Mouse (Mus musculus): ENCODE measurements around the gene B3gnt8. TPM values are rescaled to one million over a fixed set of nuclear protein-coding genes. Genes with fewer than 3 reads are reported as not detected.

The B3gnt8 gene
- polyA plus RNA-seq, 1 experiment from 2014 or later: 0.87 TPM

DNA sequence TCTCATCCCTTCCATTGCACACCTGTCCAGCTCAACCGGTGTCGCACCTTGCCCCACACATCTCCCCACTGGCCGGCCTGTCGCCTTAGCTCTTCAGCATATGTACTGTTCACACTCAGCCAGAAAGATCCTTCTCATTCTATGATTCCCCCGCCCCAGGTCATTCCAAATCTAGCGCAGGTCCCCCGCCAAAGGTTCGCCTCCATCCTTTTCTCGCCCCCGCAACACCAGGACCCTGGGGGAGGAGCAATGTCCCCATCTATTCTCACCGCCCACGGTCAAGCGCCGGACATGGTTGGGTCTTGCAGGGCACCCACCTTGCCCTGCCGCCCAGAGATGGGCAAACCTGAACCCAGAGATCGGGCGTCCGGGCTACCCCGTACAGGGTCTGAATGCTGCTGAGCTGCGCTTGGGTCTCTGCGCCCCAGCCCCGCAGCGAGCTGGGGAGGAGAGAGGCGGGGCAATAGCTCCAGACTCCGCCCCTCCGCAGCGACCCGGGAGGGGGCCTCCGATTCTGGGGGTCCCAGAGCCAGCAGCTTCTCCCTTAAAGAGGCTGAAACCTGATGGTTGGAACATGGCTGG lies 48.4 kb downstream of the B3gnt8 start, which contains the start of gene Tmem91:
Gene Tmem91, minus strand, starts transcription at position 448 of the 582 bp plus-strand sequence.
- no peak for ATAC-seq (ENCODE audit: insufficient number of reproducible peaks, low FRiP score, low TSS enrichment, low read depth)
- 3% methylated on average over 29 of the region's 29 CpGs for WGBS
- H3K4me1 ChIP-seq (ENCODE audit: control insufficient read depth, insufficient read depth, low read length): no peaks in the 10 kb centered on the region

GRCm38 (mm10) chr7:25675405-25675804 lies 49.0 kb downstream of the B3gnt8 start:
- 0 out of 2 replicates have a peak, but pooled peaks cover 2% of the 10 kb centered on the region for H3K4me1 ChIP-seq (ENCODE audit: control insufficient read depth, insufficient read depth, low read length)
- WGBS: 40% methylated on average over 6 of the region's 6 CpGs
- DNase-seq (ENCODE audit: low spot score): no peak
- no peak overlapping the region for H3K27ac ChIP-seq (replicated peaks; ENCODE audit: low read depth, low read length)
- no peaks in the 10 kb centered on the region for H3K36me3 ChIP-seq (ENCODE audit: control insufficient read depth, insufficient read depth, low read length)
- H3K9me3 ChIP-seq (ENCODE audit: control insufficient read depth, low read length): no peaks in the 10 kb centered on the region; the same call in 1 of the 2 replicates
- ATAC-seq (ENCODE audit: insufficient number of reproducible peaks, low FRiP score, low TSS enrichment, low read depth): no peak
- H3K4me3 ChIP-seq (ENCODE audit: low read depth, low read length): no peak overlapping the region
- peak overlapping the region; percentile 51 for H3K4me2 ChIP-seq (ENCODE audit: low read depth, severe bottlenecking)
- peaks cover 24% of the 10 kb centered on the region for H3K27me3 ChIP-seq (ENCODE audit: control insufficient read depth, insufficient read depth, low read length)
- no peak overlapping the region for H3K9ac ChIP-seq (ENCODE audit: low read length)

More for the DNA sequence above, 48.4 kb downstream of the B3gnt8 start, which contains the start of gene Tmem91:
- H3K27me3 ChIP-seq (ENCODE audit: control insufficient read depth, insufficient read depth, low read length): peaks cover 24% of the 10 kb centered on the region
- peak within 1 kb of the TSS; percentile 51 for H3K4me2 ChIP-seq (ENCODE audit: low read depth, severe bottlenecking)
- DNase-seq (ENCODE audit: low spot score): peak; percentile 26
- no peaks in the 10 kb centered on the region; the same call in 1 of the 2 replicates for H3K9me3 ChIP-seq (ENCODE audit: control insufficient read depth, low read length)
- peak within 1 kb of the TSS; percentile 22 for H3K4me3 ChIP-seq (ENCODE audit: low read depth, low read length)
- H3K27ac ChIP-seq (replicated peaks; ENCODE audit: low read depth, low read length): no peak within 1 kb of the TSS
- peak within 1 kb of the TSS; percentile 34; the same call in 1 of the 2 replicates for H3K9ac ChIP-seq (ENCODE audit: low read length)
- no peaks in the 10 kb centered on the region for H3K36me3 ChIP-seq (ENCODE audit: control insufficient read depth, insufficient read depth, low read length)

GRCm38 (mm10) chr7:25676085-25676781 lies 49.8 kb downstream of the B3gnt8 start:
- peaks cover 24% of the 10 kb centered on the region for H3K27me3 ChIP-seq (ENCODE audit: control insufficient read depth, insufficient read depth, low read length)
- WGBS: 82% methylated on average over 15 of the region's 15 CpGs
- H3K4me2 ChIP-seq (ENCODE audit: low read depth, severe bottlenecking): no peak overlapping the region
- H3K9ac ChIP-seq (ENCODE audit: low read length): no peak overlapping the region
- DNase-seq (ENCODE audit: low spot score): no peak
- 0 out of 2 replicates have a peak, but pooled peaks cover 2% of the 10 kb centered on the region for H3K4me1 ChIP-seq (ENCODE audit: control insufficient read depth, insufficient read depth, low read length)
- no peak overlapping the region for H3K27ac ChIP-seq (replicated peaks; ENCODE audit: low read depth, low read length)
- H3K9me3 ChIP-seq (ENCODE audit: control insufficient read depth, low read length): no peaks in the 10 kb centered on the region; the same call in 1 of the 2 replicates
- ATAC-seq (ENCODE audit: insufficient number of reproducible peaks, low FRiP score, low TSS enrichment, low read depth): no peak
- no peak overlapping the region for H3K4me3 ChIP-seq (ENCODE audit: low read depth, low read length)
- H3K36me3 ChIP-seq (ENCODE audit: control insufficient read depth, insufficient read depth, low read length): no peaks in the 10 kb centered on the region

GRCm38 (mm10) chr7:25677013-25677412 lies 50.6 kb downstream of the B3gnt8 start:
- Histone ChIP-seq H3K27ac (replicated peaks; ENCODE audit: low read depth, low read length) (no peak overlapping the region), H3K27me3 (ENCODE audit: control insufficient read depth, insufficient read depth, low read length) (peaks cover 24% of the 10 kb centered on the region), H3K9me3 (ENCODE audit: control insufficient read depth, low read length) (no peaks in the 10 kb centered on the region; the same call in 1 of the 2 replicates), H3K4me1 (ENCODE audit: control insufficient read depth, insufficient read depth, low read length) (0 out of 2 replicates have a peak, but pooled peaks cover 2% of the 10 kb centered on the region), H3K36me3 (ENCODE audit: control insufficient read depth, insufficient read depth, low read length) (no peaks in the 10 kb centered on the region), H3K4me3 (ENCODE audit: low read depth, low read length) (no peak overlapping the region), H3K9ac (ENCODE audit: low read length) (no peak overlapping the region), H3K4me2 (ENCODE audit: low read depth, severe bottlenecking) (no peak overlapping the region)
- ATAC-seq (ENCODE audit: insufficient number of reproducible peaks, low FRiP score, low TSS enrichment, low read depth): no peak
- DNase-seq (ENCODE audit: low spot score): no peak
- WGBS: 92% methylated on average over 7 of the region's 7 CpGs

DNA sequence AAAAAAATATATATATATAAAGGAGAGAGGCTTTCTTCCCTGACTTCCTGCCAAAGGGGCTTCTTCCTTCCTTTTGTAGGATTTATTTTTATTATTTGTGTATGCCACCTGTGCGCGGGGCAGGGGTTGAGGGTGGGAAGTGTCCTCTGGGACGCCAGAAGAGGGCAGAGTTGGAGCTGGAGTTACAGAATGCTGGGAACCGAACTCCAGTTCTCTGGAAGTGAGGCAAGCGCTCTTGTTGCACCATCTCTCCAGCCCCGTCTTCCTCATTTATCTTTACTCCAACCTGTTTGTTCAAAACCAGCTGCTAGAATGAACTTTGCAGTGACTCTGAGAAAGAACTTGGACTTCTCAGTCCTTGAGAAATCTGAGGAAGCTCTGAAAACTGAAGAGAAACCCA lies 53.5 kb downstream of the B3gnt8 start:
- Histone ChIP-seq H3K27me3 (ENCODE audit: control insufficient read depth, insufficient read depth, low read length) (peaks cover 10% of the 10 kb centered on the region), H3K4me3 (ENCODE audit: low read depth, low read length) (peak overlapping the region; percentile 58; the same call in 1 of the 2 replicates), H3K27ac (replicated peaks; ENCODE audit: low read depth, low read length) (0 out of 2 replicates have a peak overlapping the region, but pooled peaks have one; percentile 30), H3K4me2 (ENCODE audit: low read depth, severe bottlenecking) (peak overlapping the region; percentile 61), H3K9me3 (ENCODE audit: control insufficient read depth, low read length) (no peaks in the 10 kb centered on the region), H3K4me1 (ENCODE audit: control insufficient read depth, insufficient read depth, low read length) (0 out of 2 replicates have a peak, but pooled peaks cover 2% of the 10 kb centered on the region), H3K36me3 (ENCODE audit: control insufficient read depth, insufficient read depth, low read length) (no peaks in the 10 kb centered on the region), H3K9ac (ENCODE audit: low read length) (no peak overlapping the region)
- DNase-seq (ENCODE audit: low spot score) (no peak), ATAC-seq (ENCODE audit: insufficient number of reproducible peaks, low FRiP score, low TSS enrichment, low read depth) (no peak)
- 8% methylated on average over 6 of the region's 6 CpGs for WGBS

- peak within 1 kb of the TSS; percentile 84 for H3K27ac ChIP-seq (replicated peaks; ENCODE audit: low read depth, low read length)
- under 1% methylated on average over 46 of the region's 46 CpGs for WGBS
- H3K4me1 ChIP-seq (ENCODE audit: control insufficient read depth, insufficient read depth, low read length): 0 out of 2 replicates have a peak, but pooled peaks cover 2% of the 10 kb centered on the region
- H3K4me3 ChIP-seq (ENCODE audit: low read depth, low read length): peak within 1 kb of the TSS; percentile 58
- peak; percentile 95 for DNase-seq (ENCODE audit: low spot score)
- no peaks in the 10 kb centered on the region for H3K36me3 ChIP-seq (ENCODE audit: control insufficient read depth, insufficient read depth, low read length)
- peaks cover 3% of the 10 kb centered on the region for H3K27me3 ChIP-seq (ENCODE audit: control insufficient read depth, insufficient read depth, low read length)
- peak; percentile 95 for ATAC-seq (ENCODE audit: insufficient number of reproducible peaks, low FRiP score, low TSS enrichment, low read depth)
- H3K9me3 ChIP-seq (ENCODE audit: control insufficient read depth, low read length): no peaks in the 10 kb centered on the region
- peak within 1 kb of the TSS; percentile 61 for H3K9ac ChIP-seq (ENCODE audit: low read length)
- peak within 1 kb of the TSS; percentile 61 for H3K4me2 ChIP-seq (ENCODE audit: low read depth, severe bottlenecking)
Observed at GRCm38 (mm10) chr7:25680514-25681258, 54.2 kb downstream of the B3gnt8 start, which contains the start of gene B9d2. Gene B9d2, plus strand, starts transcription at chr7:25680780.

DNA sequence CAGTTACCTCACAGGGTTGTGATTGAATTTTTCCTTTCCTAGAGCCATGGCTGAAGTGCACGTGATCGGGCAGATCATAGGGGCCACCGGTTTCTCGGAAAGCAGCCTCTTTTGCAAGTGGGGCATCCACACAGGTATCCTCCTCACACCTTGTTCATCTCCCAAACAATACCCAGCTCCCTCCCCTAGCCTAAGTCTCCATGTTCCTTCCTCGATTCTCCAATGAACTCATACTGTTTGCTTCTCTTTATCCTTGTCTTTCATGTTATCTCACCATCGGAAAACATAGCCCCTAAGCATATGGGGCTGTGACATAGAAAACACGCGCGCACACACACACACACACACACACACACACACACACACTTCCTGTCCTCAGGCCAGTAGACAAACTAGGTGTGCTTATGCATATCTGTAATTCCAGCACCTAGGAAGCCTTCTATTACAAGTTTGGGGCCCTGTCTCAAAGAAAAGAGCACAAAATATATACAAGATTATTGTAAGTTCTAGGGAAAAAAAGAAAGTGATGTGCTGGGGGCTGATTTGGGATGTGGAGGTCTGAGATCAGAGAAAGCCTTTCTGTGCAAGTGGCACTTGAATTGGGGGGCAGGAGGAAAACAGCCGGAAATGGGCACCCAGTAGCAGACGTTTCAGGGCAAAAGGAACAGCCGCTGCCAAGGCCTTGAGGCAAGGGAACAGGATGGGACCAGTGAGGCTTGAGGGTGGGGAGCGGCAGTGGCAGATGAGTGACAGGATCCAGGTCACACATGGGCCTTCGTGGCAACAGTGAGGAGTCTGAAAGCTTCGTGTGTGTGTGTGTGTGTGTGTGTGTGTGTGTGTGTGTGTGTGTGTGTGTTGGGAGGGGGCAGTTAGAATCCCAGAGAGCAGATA lies 55.1 kb downstream of the B3gnt8 start:
- Histone ChIP-seq H3K4me2 (ENCODE audit: low read depth, severe bottlenecking) (peak overlapping the region; percentile 61; the same call in 1 of the 2 replicates), H3K9ac (ENCODE audit: low read length) (no peak overlapping the region)
- 62% methylated on average over 15 of the region's 15 CpGs for WGBS

More for the DNA sequence above, 55.1 kb downstream of the B3gnt8 start:
- Histone ChIP-seq H3K27me3 (ENCODE audit: control insufficient read depth, insufficient read depth, low read length) (peaks cover 8% of the 10 kb centered on the region), H3K27ac (replicated peaks; ENCODE audit: low read depth, low read length) (no peak overlapping the region), H3K9me3 (ENCODE audit: control insufficient read depth, low read length) (no peaks in the 10 kb centered on the region), H3K4me3 (ENCODE audit: low read depth, low read length) (peak overlapping the region; percentile 58; the same call in 1 of the 2 replicates), H3K4me1 (ENCODE audit: control insufficient read depth, insufficient read depth, low read length) (0 out of 2 replicates have a peak, but pooled peaks cover 2% of the 10 kb centered on the region), H3K36me3 (ENCODE audit: control insufficient read depth, insufficient read depth, low read length) (no peaks in the 10 kb centered on the region)
- DNase-seq (ENCODE audit: low spot score) (no peak), ATAC-seq (ENCODE audit: insufficient number of reproducible peaks, low FRiP score, low TSS enrichment, low read depth) (no peak)

All from limb, embryonic 11.5 days (tissue).